Mouse (Mus musculus): ENCODE measurements around the gene Plac8. TPM values are rescaled to one million over a fixed set of nuclear protein-coding genes. Genes with fewer than 3 reads are reported as not detected.

Plac8 gene
- polyA plus RNA-seq, 1 experiment from 2014 or later, result 4.2 TPM

DNA sequence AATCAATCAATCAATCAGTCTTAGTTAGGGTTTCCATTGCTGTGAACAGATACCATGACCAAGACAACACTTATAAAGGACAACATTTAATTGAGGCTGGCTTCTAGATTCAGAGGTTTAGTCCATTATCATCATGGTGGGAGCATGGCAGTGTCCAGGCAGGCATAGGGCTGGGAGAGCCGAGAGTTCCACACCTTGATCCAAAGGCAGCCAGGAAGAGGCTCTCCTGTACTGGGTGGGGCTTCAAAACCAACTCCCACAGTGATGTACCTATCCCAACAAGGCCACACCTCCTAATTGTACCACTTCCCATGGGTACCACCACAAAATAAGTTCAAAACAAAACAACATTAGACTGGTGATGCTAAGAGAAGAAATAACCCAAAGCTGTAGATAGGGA, 21.9 kb downstream of the Plac8 start:
- Histone ChIP-seq H3K4me3 (no peak overlapping the region), H3K9me3 (no peaks in the 10 kb centered on the region), H3K36me3 (replicated peaks) (peaks cover 52% of the 10 kb centered on the region), H3K4me1 (no peaks in the 10 kb centered on the region), H3K27me3 (replicated peaks; ENCODE audit: low read depth, poor library complexity, severe bottlenecking) (no peaks in the 10 kb centered on the region), H3K27ac (replicated peaks) (no peak overlapping the region)
- DNase-seq (ENCODE audit: low spot score), result no peak
- 90% methylated on average over 1 of the region's 1 CpGs for WGBS

DNA sequence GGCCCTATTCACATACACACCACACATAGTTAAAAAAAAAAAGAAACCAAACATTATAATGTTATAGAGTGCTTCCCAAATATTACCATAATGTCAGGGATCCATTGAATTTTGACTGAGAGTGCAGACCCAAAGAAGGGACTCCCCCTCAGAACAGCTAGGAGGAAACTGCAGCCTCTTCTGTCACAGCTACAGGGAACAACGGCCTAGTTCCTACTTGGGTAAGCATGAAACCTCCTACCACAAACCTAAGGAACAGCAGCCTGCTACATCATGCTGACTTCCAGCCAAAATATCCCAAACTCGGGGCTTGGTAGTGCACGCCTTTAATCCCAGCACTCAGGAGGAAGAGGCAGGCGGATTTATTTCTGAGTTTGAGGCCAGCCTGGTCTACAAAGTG, 22.7 kb downstream of the Plac8 start:
- Histone ChIP-seq H3K4me1 (no peaks in the 10 kb centered on the region), H3K36me3 (replicated peaks) (peaks cover 60% of the 10 kb centered on the region), H3K4me3 (no peak overlapping the region), H3K27me3 (replicated peaks; ENCODE audit: low read depth, poor library complexity, severe bottlenecking) (no peaks in the 10 kb centered on the region), H3K27ac (replicated peaks) (no peak overlapping the region), H3K9me3 (no peaks in the 10 kb centered on the region)
- no peak for DNase-seq (ENCODE audit: low spot score)
- WGBS, result 93% methylated on average over 4 of the region's 4 CpGs

DNA sequence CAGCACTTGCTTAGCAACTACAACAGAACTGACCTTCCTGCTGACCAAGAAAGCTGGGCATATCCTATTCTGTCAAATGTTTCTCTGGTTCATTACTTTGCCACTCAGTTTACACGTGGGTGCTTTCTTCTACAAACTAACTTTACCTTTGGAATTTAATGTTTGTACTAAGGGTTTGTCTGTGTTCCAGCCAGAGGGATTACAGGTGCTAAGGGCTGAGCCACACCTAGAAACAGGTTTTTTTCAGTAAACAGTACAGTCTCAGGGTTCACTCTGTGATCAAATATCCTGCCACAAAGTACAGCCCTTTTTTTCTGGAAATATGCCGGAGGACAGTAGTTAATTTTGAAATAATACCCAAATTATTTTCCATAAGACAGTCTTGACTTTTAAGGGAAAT, 23.8 kb downstream of the Plac8 start:
- DNase-seq (ENCODE audit: low spot score), result no peak
- no peaks in the 10 kb centered on the region for H3K4me1 ChIP-seq
- H3K27ac ChIP-seq (replicated peaks), result no peak overlapping the region
- WGBS, result 89% methylated on average over 2 of the region's 2 CpGs
- H3K36me3 ChIP-seq (replicated peaks), result peaks cover 71% of the 10 kb centered on the region
- H3K27me3 ChIP-seq (replicated peaks; ENCODE audit: low read depth, poor library complexity, severe bottlenecking), result no peaks in the 10 kb centered on the region
- H3K4me3 ChIP-seq, result no peak overlapping the region
- no peaks in the 10 kb centered on the region for H3K9me3 ChIP-seq

DNA sequence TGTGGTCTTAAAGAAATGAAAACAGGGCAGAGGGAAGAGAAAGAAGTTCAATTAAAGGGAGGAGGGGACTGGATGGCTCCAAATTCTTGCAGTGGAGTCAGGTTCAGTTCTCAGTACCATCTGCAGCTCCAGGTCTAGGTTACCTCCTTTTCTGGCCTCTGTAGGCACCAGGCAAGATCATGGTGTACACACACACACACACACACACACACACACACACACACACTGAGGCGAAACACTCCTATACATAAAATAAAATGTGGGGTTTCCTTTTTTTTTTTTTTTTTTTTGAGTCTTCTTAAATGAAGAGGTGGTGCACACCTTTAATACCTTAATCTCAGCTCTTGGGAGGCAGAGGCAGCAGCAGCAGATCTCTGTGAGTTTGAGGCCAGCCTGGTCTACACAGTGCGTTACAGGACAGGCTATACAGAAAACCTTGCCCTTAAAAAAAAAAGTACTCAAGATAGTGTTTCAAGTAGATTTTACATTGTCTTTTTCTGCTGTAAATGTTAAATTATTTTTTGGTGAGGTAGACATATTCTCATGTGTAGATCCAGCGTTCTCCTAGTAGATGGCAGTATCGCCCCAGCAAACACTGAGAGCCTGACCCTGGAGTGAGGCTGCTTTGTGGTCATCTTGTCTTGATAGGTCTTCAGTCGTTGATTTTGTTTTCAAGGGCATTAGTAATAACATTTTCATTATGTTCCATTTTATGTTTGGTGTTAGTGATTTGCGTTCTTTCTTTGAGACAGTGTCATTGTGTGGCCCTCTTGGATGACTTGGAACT, 25.6 kb downstream of the Plac8 start:
- H3K9me3 ChIP-seq, result no peaks in the 10 kb centered on the region
- no peak for DNase-seq (ENCODE audit: low spot score)
- H3K4me1 ChIP-seq, result no peaks in the 10 kb centered on the region
- 93% methylated on average over 6 of the region's 6 CpGs for WGBS
- no peaks in the 10 kb centered on the region for H3K27me3 ChIP-seq (replicated peaks; ENCODE audit: low read depth, poor library complexity, severe bottlenecking)
- no peak overlapping the region for H3K4me3 ChIP-seq
- peaks cover 88% of the 10 kb centered on the region for H3K36me3 ChIP-seq (replicated peaks)
- H3K27ac ChIP-seq (replicated peaks), result no peak overlapping the region

DNA sequence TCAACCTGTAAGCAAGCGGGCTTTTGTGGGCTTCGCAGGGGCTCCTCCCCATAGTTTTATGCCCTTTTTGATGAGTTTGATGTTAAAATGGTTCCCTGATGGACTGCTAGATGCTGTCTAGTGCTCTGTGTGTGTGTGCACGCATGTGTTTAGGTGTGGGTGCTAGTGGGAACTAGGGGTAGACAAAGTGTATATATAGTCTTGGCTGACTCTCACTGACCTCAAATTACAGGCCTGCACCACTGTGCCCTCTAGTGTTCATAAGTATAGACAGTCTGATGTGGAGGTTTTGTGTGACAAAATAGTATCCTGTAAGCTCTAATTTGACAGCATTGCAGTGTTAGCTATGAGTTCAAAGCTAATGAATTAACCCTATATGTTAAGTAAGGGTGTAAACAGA, 35.4 kb downstream of the Plac8 start:
- no peaks in the 10 kb centered on the region for H3K9me3 ChIP-seq
- no peak overlapping the region for H3K4me3 ChIP-seq
- peaks cover 94% of the 10 kb centered on the region for H3K36me3 ChIP-seq (replicated peaks)
- DNase-seq (ENCODE audit: low spot score), result no peak
- 86% methylated on average over 3 of the region's 3 CpGs for WGBS
- no peak overlapping the region for H3K27ac ChIP-seq (replicated peaks)
- H3K4me1 ChIP-seq, result no peaks in the 10 kb centered on the region
- no peaks in the 10 kb centered on the region for H3K27me3 ChIP-seq (replicated peaks; ENCODE audit: low read depth, poor library complexity, severe bottlenecking)

DNA sequence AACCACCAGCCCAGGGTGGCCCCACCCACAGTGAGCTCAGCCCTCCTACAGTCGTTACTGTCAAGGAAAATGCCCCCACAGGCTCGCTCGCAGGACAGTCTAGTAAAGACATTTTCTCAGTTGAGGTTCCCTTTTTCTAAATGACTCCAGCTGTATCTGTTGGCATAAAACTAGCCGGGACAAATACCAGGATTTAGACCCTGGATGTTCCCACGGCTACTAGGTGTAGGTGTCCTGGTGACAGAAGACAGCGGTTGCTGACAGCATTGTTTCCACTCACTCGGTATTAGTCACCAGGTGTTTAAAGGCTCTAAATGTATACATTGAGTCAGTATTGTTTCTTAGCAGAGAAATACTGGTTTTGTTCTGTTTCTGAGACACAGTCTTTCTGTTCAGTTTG, 36.2 kb downstream of the Plac8 start:
- Histone ChIP-seq H3K27ac (replicated peaks) (no peak overlapping the region), H3K27me3 (replicated peaks; ENCODE audit: low read depth, poor library complexity, severe bottlenecking) (no peaks in the 10 kb centered on the region), H3K36me3 (replicated peaks) (peaks cover 94% of the 10 kb centered on the region), H3K9me3 (no peaks in the 10 kb centered on the region), H3K4me3 (no peak overlapping the region), H3K4me1 (no peaks in the 10 kb centered on the region)
- DNase-seq (ENCODE audit: low spot score), result no peak
- 86% methylated on average over 7 of the region's 7 CpGs for WGBS

DNA sequence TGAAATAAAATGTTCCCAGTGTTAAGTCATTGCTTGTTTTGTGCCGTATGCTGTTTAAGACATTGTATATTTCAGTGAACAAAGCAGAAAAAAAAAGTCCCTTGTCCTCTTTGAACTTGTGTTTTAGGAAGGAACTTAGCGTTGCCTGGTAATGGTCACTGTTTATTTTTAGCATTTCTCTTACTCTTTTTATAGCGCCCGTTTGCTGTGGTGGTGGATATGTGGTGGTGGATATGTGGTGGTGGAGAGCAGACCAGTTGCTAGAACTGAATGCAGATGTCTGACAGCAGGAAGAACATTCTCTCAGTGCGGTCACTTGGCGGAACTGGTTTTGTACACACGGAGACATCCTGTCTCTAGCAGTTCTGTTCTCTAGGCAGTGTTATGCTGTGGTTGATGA, 45.9 kb downstream of the Plac8 start:
- peaks cover 75% of the 10 kb centered on the region for H3K36me3 ChIP-seq (replicated peaks)
- 92% methylated on average over 7 of the region's 7 CpGs for whole genome bisulfite sequencing
- no peak overlapping the region for H3K27ac ChIP-seq (replicated peaks)
- no peak for DNase-seq (ENCODE audit: low spot score)
- H3K27me3 ChIP-seq (replicated peaks; ENCODE audit: low read depth, poor library complexity, severe bottlenecking), result no peaks in the 10 kb centered on the region
- no peaks in the 10 kb centered on the region for H3K9me3 ChIP-seq
- no peaks in the 10 kb centered on the region for H3K4me1 ChIP-seq
- H3K4me3 ChIP-seq, result no peak overlapping the region

DNA sequence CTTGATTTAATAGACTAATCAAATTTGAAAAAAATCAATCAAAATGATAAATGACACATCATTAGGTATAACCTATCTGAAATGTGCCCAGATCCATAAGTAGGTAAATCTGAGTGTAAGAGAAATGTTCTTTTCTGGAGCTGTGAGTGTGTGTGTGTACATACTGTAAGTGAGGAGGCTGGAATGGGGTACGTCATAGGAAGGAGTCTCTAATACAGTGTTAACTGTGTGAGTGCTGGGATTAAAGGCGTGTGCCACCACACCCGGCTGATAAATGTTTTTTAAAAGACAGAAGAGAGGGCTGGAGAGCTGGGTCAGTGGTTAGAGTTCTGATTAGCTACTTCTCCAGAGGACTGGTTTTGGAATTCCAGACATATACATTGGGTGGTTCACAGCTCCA, 46.4 kb downstream of the Plac8 start:
- Histone ChIP-seq H3K27me3 (replicated peaks; ENCODE audit: low read depth, poor library complexity, severe bottlenecking) (no peaks in the 10 kb centered on the region), H3K9me3 (no peaks in the 10 kb centered on the region), H3K4me3 (no peak overlapping the region), H3K36me3 (replicated peaks) (peaks cover 73% of the 10 kb centered on the region), H3K4me1 (no peaks in the 10 kb centered on the region), H3K27ac (replicated peaks) (no peak overlapping the region)
- no peak for DNase-seq (ENCODE audit: low spot score)
- 93% methylated on average over 3 of the region's 3 CpGs for WGBS

DNA sequence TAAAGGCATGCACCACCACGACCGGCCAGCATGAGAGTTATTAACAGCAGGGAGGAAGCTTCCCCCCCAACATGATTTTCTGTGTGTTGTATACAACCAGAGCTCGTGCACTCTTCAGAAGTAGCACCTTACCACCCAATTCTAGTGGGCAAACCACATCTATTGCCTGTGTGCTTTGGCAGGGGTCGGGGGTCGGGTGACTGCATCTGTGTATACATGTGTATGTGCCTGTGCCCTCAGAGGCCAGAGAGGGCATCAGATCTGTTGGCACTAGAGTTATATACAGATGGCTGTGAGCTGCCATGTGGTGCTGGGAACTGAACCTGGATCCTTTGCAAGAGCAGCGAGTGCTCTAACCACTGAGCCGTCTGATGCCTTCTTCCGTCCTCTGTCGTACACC, 47.1 kb downstream of the Plac8 start:
- no peak for DNase-seq (ENCODE audit: low spot score)
- WGBS, result 94% methylated on average over 9 of the region's 9 CpGs
- H3K36me3 ChIP-seq (replicated peaks), result peaks cover 67% of the 10 kb centered on the region

DNA sequence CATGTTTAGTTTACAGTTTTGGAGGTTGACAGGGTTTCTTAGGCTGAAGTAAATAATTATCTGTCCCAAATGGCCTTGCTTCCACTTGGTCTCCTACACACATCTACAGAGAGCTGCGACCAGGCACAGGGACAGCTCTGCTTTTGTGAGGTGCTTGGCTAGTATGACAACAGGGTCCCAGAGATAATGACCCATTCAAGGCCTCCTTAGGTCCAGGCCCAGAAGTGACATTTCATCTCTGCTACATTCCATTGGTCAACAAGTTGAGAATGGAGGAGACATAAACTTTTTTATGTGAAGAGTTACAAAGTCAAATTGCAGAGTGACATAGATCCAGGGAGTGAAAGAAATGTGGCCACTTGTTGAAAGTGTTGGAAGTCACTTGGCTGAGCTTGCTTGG, 48.7 kb downstream of the Plac8 start:
- Histone ChIP-seq H3K27ac (replicated peaks) (no peak overlapping the region), H3K9me3 (no peaks in the 10 kb centered on the region), H3K4me3 (no peak overlapping the region), H3K36me3 (replicated peaks) (peaks cover 51% of the 10 kb centered on the region), H3K4me1 (peaks cover 16% of the 10 kb centered on the region), H3K27me3 (replicated peaks; ENCODE audit: low read depth, poor library complexity, severe bottlenecking) (no peaks in the 10 kb centered on the region)
- 92% methylated on average over 1 of the region's 1 CpGs for WGBS
- DNase-seq (ENCODE audit: low spot score), result no peak

More for the DNA sequence above, 47.1 kb downstream of the Plac8 start:
- no peaks in the 10 kb centered on the region for H3K27me3 ChIP-seq (replicated peaks; ENCODE audit: low read depth, poor library complexity, severe bottlenecking)
- no peak overlapping the region for H3K4me3 ChIP-seq
- no peak overlapping the region for H3K27ac ChIP-seq (replicated peaks)
- no peaks in the 10 kb centered on the region for H3K9me3 ChIP-seq
- H3K4me1 ChIP-seq, result peaks cover 6% of the 10 kb centered on the region

DNA sequence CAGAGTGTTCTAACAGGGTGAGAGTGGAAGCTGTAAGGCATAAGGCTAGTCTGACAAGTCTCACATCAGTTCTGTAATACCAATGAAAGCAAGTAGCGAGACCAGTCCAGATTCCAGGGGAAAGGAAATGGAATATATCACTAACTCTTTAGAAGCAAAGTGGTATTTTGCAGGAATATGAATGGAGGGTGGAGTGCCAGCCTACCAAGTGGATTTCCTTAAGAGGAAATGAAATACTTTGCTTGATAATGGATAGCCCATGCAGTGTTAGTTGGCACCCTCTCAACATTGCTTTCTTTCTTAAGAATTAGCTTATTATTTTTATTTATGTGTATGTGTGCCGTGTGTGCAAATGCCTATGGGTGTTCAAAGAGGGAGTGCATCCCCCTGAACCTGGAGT, 51.8 kb downstream of the Plac8 start:
- 92% methylated on average over 2 of the region's 2 CpGs for WGBS
- Histone ChIP-seq H3K4me3 (peak overlapping the region; percentile 85), H3K27ac (replicated peaks) (no peak overlapping the region), H3K9me3 (no peaks in the 10 kb centered on the region), H3K4me1 (peaks cover 20% of the 10 kb centered on the region), H3K36me3 (replicated peaks) (peaks cover 36% of the 10 kb centered on the region), H3K27me3 (replicated peaks; ENCODE audit: low read depth, poor library complexity, severe bottlenecking) (no peaks in the 10 kb centered on the region)
- no peak for DNase-seq (ENCODE audit: low spot score)

DNA sequence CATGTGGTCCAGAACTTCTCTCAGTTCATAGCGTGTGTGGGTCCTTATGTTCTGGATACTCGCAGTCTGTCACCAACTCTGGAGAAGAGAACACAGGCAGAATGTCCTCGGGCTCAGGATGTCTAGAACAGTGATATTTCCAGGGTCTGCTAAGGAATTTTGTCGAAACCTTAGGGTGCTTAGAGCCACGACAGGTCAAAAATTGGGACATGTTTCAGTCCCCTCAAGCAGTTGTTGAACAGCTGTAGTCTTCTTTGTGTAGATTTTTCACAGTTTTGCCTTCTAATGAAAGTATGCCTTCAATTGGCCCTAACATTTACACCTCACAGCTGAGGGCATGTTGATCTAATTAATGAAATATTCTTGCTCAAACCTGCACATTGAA, 53.0 kb downstream of the Plac8 start:
- Histone ChIP-seq H3K27ac (replicated peaks) (peak overlapping the region; percentile 93), H3K4me1 (peaks cover 20% of the 10 kb centered on the region), H3K27me3 (replicated peaks; ENCODE audit: low read depth, poor library complexity, severe bottlenecking) (no peaks in the 10 kb centered on the region), H3K9me3 (no peaks in the 10 kb centered on the region), H3K36me3 (replicated peaks) (peaks cover 23% of the 10 kb centered on the region), H3K4me3 (peak overlapping the region; percentile 85)
- peak; percentile 19 for DNase-seq (ENCODE audit: low spot score)
- 12% methylated on average over 5 of the region's 5 CpGs for WGBS
